Mouse (Mus musculus) spleen, adult 2 months (tissue): ENCODE results near the gene Gm8113. TPM values are rescaled to one million over a fixed set of nuclear protein-coding genes. Genes with fewer than 3 reads are reported as not detected.
"Not testable (repeated sequence)": the region's sequence is repeated elsewhere in the genome, so short reads cannot be mapped to it uniquely, and the experiment has no call there.

ENCODE experiments used
- DNase-seq, 2 experiments: peaks; one replicate each; pipeline versions ENCODE4 v3.0.0 to v3.0.0-alpha.2; 2012 to 2021; ENCODE audit warnings: low spot score in 2 of 2, low read depth in 1 of 2
- H3K27ac ChIP-seq: fragments of 200-500 bp; 2 replicates; pipeline ENCODE4 v1.5.1; 2012; ENCODE audit warnings: low read length, inconsistent platforms; ENCODE audit not compliant: insufficient read depth
- H3K27me3 ChIP-seq: fragments of 200-500 bp; 2 replicates; pipeline ENCODE4 v1.6.1; 2012; ENCODE audit warnings: mild to moderate bottlenecking, moderate library complexity, low read length, inconsistent platforms; ENCODE audit not compliant: control insufficient read depth, insufficient read depth
- H3K36me3 ChIP-seq: fragments of 200-500 bp; 2 replicates; pipeline ENCODE4 v1.6.1; 2012; ENCODE audit warnings: mild to moderate bottlenecking, low read length, inconsistent platforms; ENCODE audit not compliant: control insufficient read depth, insufficient read depth
- H3K4me1 ChIP-seq: fragments of 200-500 bp; 2 replicates; pipeline ENCODE4 v1.6.1; 2011; ENCODE audit warnings: inconsistent platforms; ENCODE audit not compliant: control insufficient read depth, insufficient read depth, insufficient read length
- H3K4me3 ChIP-seq: fragments of 200-500 bp; 2 replicates; pipeline ENCODE4 v1.5.1; 2011; ENCODE audit warnings: mild to moderate bottlenecking, inconsistent platforms; ENCODE audit not compliant: insufficient read depth, insufficient read length; ENCODE audit errors: extremely low read depth
- CTCF ChIP-seq: fragments of 200-500 bp; IDR thresholded peaks from 2 replicates; pipeline ENCODE4 v1.5.1; 2011; ENCODE audit warnings: mild to moderate bottlenecking, inconsistent platforms; ENCODE audit not compliant: insufficient read depth, insufficient read length, insufficient replicate concordance; ENCODE audit errors: extremely low read depth
- WGBS: fragments of 180-500 bp; shearing (Covaris S2); methylation state at CpG from one replicate; pipeline ENCODE4 v1.1.7; 2018; 5-methylcytosine and 5-hydroxymethylcytosine counted together
- polyA plus RNA-seq: library from polyadenylated mRNA; depleted of rRNA; stranded (reverse); fragments of >200 nt; gene quantifications from 2 replicates; pipeline ENCODE4 v1.2.3, GENCODE M21; 2012; rRNA removed

Gm8113 gene
- polyA plus RNA-seq: 1.3 and 1.5 TPM in 2 replicates

DNA sequence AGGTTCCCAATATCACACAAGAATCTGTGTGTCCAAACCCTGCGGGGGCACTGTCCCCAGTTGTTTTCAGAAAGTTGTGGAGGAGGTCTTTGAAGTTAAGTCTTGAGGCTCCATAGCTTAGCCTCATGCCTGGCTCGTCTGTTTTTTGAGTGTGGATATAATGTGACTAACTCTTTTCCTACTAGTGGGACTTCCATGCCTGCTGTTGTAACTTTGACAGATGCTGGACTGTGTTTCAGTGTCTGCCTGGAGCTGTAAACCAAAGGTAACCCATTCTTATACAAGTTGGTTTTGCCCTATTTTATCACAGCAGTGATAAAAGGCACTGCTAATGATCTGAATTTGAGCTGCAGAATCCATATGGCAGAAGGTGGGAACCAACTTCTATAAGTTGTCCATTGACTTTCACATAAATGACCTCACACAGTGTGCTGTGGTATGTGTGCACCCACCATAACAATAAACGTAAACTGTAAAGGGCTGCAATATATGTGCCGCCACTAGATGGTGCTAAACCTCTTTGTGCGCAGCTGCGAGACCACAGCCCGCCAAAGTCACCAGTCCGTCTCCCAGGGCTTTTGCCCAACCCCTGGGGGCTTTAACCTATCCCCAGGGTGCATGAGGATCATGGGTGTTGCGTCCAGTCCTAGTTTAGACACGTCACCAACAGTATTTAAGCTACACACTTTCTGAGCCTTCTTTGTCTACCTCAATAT, at the start of gene Gm8113:
TSS of gene Gm8113 (plus strand) at position 703 of the 716 bp plus-strand sequence.
- H3K4me3 ChIP-seq: peak within 1 kb of the TSS; percentile 65
- not testable (repeated sequence) for H3K27me3 ChIP-seq, H3K27ac ChIP-seq, H3K36me3 ChIP-seq, H3K4me1 ChIP-seq
- TF ChIP-seq CTCF: peak; percentile 36; the same call in 1 of the 2 replicates
- WGBS: 12% methylated on average over 10 of the region's 10 CpGs
- DNase-seq: peak; percentile 8 to 26

DNA sequence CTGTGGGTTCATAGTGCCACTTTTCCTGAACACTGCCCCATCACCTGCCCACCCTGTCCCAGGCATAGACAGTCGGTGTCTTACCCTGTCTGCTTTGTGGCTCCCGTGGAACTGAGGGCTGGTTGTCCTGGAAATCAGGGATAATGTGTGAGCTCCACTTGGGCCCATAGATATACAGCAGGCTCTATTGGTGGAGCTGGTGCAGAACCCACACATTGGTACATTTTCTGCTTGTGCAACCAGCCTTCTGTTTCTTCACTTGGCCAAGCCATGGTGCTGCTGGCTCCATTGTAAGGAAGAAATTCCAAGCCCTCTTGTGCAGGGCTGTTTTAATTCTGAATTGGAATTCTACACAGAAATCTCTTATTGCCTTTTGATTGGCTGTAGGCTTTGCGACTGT, 49.8 kb upstream of the Gm8113 start, which contains the start of gene Ear1:
TSS of gene Ear1 (minus strand) at position 101 of the 400 bp plus-strand sequence.
- H3K27ac ChIP-seq, H3K36me3 ChIP-seq: not testable (repeated sequence)
- WGBS: 74% methylated on average over 3 of the region's 3 CpGs

DNA sequence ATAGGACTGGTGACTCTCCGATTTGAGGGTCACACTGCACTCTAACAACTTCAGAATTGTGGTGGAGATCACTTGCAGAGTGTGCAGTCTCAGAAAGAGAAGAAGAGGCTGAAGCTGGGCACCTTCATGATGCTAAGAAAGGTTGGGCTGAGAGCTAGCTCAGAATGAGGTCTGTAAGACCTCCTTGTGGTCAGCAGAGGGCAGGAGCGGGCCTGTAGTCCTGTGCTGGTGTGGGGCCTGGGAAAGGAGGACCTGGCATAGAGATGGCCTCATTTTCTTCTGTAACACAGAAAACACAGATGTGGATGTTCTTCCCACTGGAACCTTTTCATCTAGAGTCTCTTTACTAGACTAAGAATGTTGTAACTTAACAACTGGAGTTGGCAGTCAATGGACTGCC, 47.4 kb upstream of the Gm8113 start:
- not testable (repeated sequence) for DNase-seq, H3K4me3 ChIP-seq, H3K4me1 ChIP-seq, H3K36me3 ChIP-seq, H3K27ac ChIP-seq, H3K27me3 ChIP-seq
- 78% methylated on average over 1 of the region's 2 CpGs for WGBS

More for the DNA sequence above, 49.8 kb upstream of the Gm8113 start, which contains the start of gene Ear1:
- not testable (repeated sequence) for DNase-seq, H3K4me1 ChIP-seq, H3K27me3 ChIP-seq, H3K4me3 ChIP-seq

DNA sequence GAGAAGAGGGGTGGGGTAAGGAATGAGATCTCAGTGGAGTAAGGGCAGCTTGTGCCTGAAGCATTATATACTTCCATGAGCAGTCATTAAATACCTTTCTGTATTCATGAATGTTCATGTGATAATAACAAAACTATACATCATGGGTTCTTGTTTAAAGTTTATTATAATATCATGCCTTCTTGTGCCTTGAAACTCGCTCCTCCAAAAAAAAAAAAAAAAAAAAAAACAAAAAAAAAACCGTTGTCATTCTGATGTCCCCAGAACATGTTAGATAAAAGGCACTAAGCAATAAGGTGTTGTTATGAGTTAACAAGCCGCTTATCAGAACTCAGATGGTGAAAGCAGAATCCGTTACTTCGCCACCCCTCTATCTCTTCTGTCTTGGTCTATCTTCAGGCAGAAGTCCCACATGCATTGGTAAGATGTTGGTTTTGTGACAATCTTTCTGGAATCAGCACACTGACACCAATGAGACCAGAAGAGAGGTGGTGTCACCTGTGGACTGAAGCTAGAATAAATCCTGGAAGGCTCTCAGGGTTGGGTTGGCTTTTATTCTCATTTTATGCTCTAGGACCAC, 45.1 kb upstream of the Gm8113 start:
- not testable (repeated sequence) for H3K4me3 ChIP-seq, H3K4me1 ChIP-seq, H3K27me3 ChIP-seq, DNase-seq, H3K27ac ChIP-seq, H3K36me3 ChIP-seq
- WGBS: 90% methylated on average over 5 of the region's 5 CpGs

DNA sequence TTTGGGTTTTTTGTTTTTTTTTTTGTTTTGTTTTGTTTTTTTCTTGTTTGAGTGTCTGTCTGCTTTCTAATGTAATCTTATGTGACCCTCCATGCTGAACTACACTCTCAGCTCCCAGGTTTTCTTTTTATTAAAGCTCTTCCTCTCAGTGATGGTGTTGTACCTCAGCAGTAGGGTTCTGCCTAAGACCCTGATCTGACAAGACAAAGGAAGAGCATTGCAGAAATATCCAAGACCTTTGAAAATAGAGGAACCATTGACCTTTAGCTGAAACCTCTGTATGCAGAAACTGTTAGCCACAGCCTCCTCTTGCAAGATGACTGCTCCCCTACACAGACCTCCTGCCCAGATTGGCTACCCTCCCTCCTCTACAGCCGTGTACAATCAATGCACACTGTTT, 39.0 kb upstream of the Gm8113 start:
- not testable (repeated sequence) for H3K27me3 ChIP-seq, DNase-seq
- WGBS: 41% methylated on average over 1 of the region's 1 CpGs

GRCm38 (mm10) chr14:43891288-43891687, 33.9 kb upstream of the Gm8113 start:
- not testable (repeated sequence) for H3K27ac ChIP-seq, H3K36me3 ChIP-seq, DNase-seq, H3K4me3 ChIP-seq, H3K27me3 ChIP-seq, H3K4me1 ChIP-seq
- 95% methylated on average over 1 of the region's 1 CpGs for WGBS

More for the DNA sequence above, 39.0 kb upstream of the Gm8113 start:
- H3K27ac ChIP-seq, H3K36me3 ChIP-seq, H3K4me3 ChIP-seq, H3K4me1 ChIP-seq: not testable (repeated sequence)

DNA sequence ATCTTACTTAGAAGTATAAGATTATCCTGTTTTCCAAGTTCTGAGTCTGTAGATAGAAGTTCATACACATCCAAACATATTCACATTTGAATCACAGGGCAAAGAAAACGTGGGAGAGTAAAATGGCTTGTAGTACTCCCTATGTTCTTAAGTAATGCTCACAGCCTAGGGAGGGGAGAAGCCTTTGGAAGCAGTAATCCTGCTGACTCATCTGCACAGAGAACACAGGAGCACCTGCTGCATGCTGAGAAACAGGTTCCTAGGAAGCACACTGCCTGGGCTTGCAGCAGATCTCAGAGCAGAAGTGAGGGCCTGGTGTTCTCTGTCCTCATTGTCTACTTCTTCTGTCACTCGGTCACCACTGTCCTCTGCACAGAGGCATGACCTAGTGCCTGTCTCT, 29.8 kb upstream of the Gm8113 start:
- 48% methylated on average over 1 of the region's 2 CpGs for WGBS
- H3K27me3 ChIP-seq, H3K27ac ChIP-seq, H3K4me3 ChIP-seq, H3K36me3 ChIP-seq, DNase-seq, H3K4me1 ChIP-seq: not testable (repeated sequence)

GRCm38 (mm10) chr14:43898577-43898976, 26.6 kb upstream of the Gm8113 start:
- not testable (repeated sequence) for H3K4me1 ChIP-seq, DNase-seq, H3K27me3 ChIP-seq, H3K27ac ChIP-seq, H3K4me3 ChIP-seq, H3K36me3 ChIP-seq
- 80% methylated on average over 3 of the region's 3 CpGs for WGBS

GRCm38 (mm10) chr14:43918214-43918613, 7.0 kb upstream of the Gm8113 start:
- H3K27me3 ChIP-seq, H3K36me3 ChIP-seq, DNase-seq: not testable (repeated sequence)

GRCm38 (mm10) chr14:43923459-43923858, 1.7 kb upstream of the Gm8113 start, which contains the start of gene Ear10:
TSS of gene Ear10 (minus strand) at chr14:43923559.
- H3K4me1 ChIP-seq, H3K4me3 ChIP-seq, H3K27me3 ChIP-seq, DNase-seq, H3K36me3 ChIP-seq, H3K27ac ChIP-seq: not testable (repeated sequence)
- WGBS: 75% methylated on average over 3 of the region's 3 CpGs

More at GRCm38 (mm10) chr14:43918214-43918613, 7.0 kb upstream of the Gm8113 start:
- H3K4me1 ChIP-seq, H3K4me3 ChIP-seq, H3K27ac ChIP-seq: not testable (repeated sequence)
